Mouse (Mus musculus): ENCODE results near the gene Ccdc188. TPM values are rescaled to one million over a fixed set of nuclear protein-coding genes. Genes with fewer than 3 reads are reported as not detected.

The Ccdc188 gene
- total RNA-seq, 2 experiments from 2014 or later, result not detected

Other genes with a start within 250 kb of the Ccdc188 start
- not detected for gene Vpreb2, start 237.5 kb upstream of the Ccdc188 start, total RNA-seq (2021)
- 10 to 100 TPM; 42.8 to 47.4 TPM for gene Dgcr6, start 165.0 kb upstream of the Ccdc188 start, total RNA-seq (2021)
- gene Prodh, start 127.7 kb upstream of the Ccdc188 start, total RNA-seq (2021), result 10 to 100 TPM in 1 of 2 experiments, 1 to 10 TPM in 1; 6.4 to 11.4 TPM
- gene Rtn4r, start 90.2 kb upstream of the Ccdc188 start, total RNA-seq (2021), result 1 to 10 TPM; 7.7 to 7.9 TPM
- gene Zdhhc8, start 17.3 kb downstream of the Ccdc188 start, total RNA-seq (2021), result 10 to 100 TPM; 33.2 to 35.7 TPM
- 10 to 100 TPM; 24.1 to 30.6 TPM for gene Trmt2a, start 30.8 kb downstream of the Ccdc188 start, total RNA-seq (2021)
- gene Ranbp1, start 30.9 kb downstream of the Ccdc188 start, total RNA-seq (2021), result 10 to 100 TPM; 79.1 to 82.9 TPM
- gene Gm49776, start 40.4 kb downstream of the Ccdc188 start, total RNA-seq (2021), result not detected
- gene Dgcr8, start 71.4 kb downstream of the Ccdc188 start, total RNA-seq (2021), result 10 to 100 TPM; 26.0 to 27.2 TPM
- 10 to 100 TPM; 62.7 to 65.3 TPM for gene Tango2, start 130.2 kb downstream of the Ccdc188 start, total RNA-seq (2021)
- 10 to 100 TPM; 25.0 to 33.6 TPM for gene Arvcf, start 130.3 kb downstream of the Ccdc188 start, total RNA-seq (2021)
- 10 to 100 TPM; 30.0 to 32.0 TPM for gene Txnrd2, start 208.5 kb downstream of the Ccdc188 start, total RNA-seq (2021)
- gene Comt, start 209.0 kb downstream of the Ccdc188 start, total RNA-seq (2021), result 100 to 1,000 TPM; 133 to 156 TPM